Mouse (Mus musculus) heart, postnatal 10 days (tissue): ENCODE measurements around the gene Pcnt. TPM values are rescaled to one million over a fixed set of nuclear protein-coding genes. Genes with fewer than 3 reads are reported as not detected.

ENCODE experiments used
- DNase-seq, 2 experiments: peaks; one replicate each; pipeline ENCODE4 v3.0.0; 2021
- intact Hi-C: fragments of 180-260 bp; cut with DNase I; formaldehyde crosslinking; loops from one replicate; pipeline ENCODE4 v1.15.1; 2025
- total RNA-seq, 2 experiments: library from RNA; stranded (reverse); gene quantifications; 2 replicates each; pipeline ENCODE4 v1.2.3; 2021

Pcnt gene
- total RNA-seq, 2 experiments from 2014 or later, result 30.0 to 36.4 TPM

- intact Hi-C loops, result no loop called here
- peak; percentile 67 to 83 for DNase-seq
Observed at GRCm38 (mm10) chr10:76416811-76417210, 25.8 kb downstream of the Pcnt start.

DNA sequence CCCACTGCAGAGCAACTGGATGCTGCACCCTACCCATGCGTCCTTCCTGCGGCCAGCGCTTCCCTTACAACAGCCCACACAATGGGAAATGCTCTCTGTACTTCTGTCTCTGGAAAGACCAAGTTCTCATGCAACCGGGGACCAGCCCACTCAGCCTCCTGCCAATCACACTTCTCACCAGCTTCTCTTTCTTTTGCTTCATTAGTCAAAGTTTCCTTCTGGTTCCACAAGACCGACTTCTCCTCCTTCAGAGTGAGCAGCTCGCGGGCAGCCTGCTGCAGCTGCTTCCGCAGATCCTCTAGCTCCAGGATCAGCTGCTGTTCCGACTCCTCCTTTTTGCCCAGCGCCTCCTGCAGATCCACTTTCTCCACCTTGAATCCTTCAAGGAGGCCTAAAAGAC lies 34.1 kb downstream of the Pcnt start:
- intact Hi-C loops, result no loop called here
- DNase-seq, result no peak

DNA sequence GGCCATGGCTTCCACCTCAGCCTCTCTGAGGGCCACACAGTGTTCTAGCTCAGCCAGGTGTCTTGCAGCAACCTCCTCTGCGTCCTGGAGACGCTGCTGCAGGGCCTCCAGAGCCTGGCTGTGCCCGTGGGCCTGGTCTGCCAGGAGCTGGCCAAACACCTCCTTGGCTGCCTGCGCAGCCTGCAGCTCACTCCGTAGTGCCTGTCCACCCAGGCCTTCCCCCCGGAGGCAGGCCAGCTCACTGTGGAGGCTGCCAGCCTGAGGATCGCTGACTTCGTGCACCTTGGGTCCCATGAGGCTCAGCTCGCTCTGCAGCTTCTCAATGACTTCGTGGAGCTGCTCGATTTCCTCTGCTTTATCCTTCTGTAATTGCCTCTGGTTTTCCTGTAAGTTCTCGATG lies 50.0 kb downstream of the Pcnt start:
- DNase-seq, result no peak
- intact Hi-C loops, result no loop called here

DNA sequence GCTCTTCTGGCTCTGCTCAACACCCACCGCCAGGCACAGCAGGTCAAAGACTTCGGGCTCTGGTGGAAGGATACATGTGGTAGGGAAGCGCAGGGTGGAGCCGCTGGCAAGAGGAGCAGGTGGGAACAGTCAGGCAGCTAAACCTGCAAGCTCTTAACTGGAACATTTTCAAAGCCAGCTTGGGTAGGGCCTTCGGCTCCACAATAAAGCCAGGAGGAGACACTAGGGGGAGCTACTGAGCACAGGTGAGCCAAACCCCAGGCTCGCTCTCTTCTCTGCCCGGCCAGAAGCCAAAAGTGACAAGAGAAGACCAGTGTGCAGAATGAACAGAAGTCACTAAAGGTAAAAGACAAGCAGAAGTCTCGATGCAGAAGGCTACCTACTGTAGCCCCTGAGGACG lies 50.8 kb downstream of the Pcnt start:
- intact Hi-C loops, result no loop called here
- DNase-seq, result peak in 1 of 2 experiments; percentile 16

DNA sequence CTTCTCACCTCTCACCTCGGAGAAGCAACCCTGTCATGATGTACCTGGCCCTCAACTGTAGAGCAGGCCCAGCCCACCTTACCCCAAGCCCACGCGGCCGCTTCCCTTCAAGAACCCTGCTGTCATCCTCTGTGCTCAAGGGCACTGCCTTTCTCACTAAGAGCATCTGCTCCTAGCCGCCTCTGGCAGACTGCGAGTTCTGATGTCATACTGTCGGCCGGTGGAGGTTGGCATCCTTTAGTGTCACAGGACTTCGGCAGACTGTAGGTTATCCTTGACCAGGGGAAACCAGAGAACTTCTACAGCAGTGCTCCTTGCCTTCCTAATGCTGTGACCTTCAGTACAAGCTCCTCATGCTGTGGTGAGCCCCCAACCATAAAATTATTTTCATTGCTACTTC lies 51.4 kb downstream of the Pcnt start:
- intact Hi-C loops, result no loop called here
- DNase-seq, result no peak

- DNase-seq, result no peak
- intact Hi-C loops, result no loop called here
Observed at GRCm38 (mm10) chr10:76374981-76375380, 67.6 kb downstream of the Pcnt start.

- DNase-seq, result no peak
- intact Hi-C loops, result no loop called here
Observed at GRCm38 (mm10) chr10:76371736-76372135, 70.8 kb downstream of the Pcnt start.

DNA sequence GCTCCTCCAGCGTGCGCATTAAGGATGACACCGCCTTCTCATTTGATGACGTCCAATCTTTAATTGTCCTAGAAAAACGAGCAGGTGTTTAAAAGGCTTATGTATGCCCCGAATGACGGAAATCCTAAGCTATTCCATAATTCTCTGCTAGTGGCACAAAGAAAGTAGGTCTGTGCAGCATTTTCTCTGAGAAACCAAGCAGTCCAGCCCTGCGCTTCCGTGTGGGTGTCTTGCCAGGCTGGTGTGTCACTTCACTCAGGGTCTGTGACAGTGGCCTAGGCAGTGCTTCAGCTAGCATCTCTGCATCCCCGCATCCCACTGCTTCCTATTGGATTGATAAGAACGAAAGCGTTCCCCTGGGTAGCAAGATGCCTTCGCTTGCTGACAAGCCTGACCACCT lies 73.8 kb downstream of the Pcnt start:
- intact Hi-C loops, result no loop called here
- no peak for DNase-seq

DNA sequence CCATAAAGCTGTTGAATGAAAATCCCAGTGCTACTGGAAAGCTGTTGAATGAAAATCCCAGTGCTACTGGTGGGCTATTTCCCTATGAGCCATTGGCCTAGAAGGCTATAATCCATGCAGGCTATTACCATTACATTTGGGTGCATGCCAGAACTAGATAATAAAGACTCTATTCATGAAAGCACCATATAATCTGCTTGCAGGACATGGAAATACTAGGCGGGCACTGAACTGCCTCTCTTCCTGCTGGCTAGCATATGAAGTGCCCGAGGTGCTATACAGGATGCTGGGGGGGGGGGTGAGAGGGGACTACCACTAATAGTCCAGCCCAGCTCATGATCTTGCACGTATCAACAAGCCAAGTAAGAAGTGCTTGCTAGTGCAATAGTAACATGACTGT lies 79.4 kb downstream of the Pcnt start:
- no peak for DNase-seq
- intact Hi-C loops, result no loop called here

GRCm38 (mm10) chr10:76358468-76358867 lies 84.1 kb downstream of the Pcnt start:
- intact Hi-C loops, result no loop called here

GRCm38 (mm10) chr10:76357286-76357875 lies 85.2 kb downstream of the Pcnt start:
- no peak for DNase-seq
- intact Hi-C loops, result no loop called here

More at GRCm38 (mm10) chr10:76358468-76358867, 84.1 kb downstream of the Pcnt start:
- no peak for DNase-seq

GRCm38 (mm10) chr10:76354974-76355373 lies 87.6 kb downstream of the Pcnt start:
- intact Hi-C loops, result no loop called here
- DNase-seq, result no peak

GRCm38 (mm10) chr10:76353986-76354385 lies 88.6 kb downstream of the Pcnt start:
- intact Hi-C loops, result no loop called here
- DNase-seq, result no peak

DNA sequence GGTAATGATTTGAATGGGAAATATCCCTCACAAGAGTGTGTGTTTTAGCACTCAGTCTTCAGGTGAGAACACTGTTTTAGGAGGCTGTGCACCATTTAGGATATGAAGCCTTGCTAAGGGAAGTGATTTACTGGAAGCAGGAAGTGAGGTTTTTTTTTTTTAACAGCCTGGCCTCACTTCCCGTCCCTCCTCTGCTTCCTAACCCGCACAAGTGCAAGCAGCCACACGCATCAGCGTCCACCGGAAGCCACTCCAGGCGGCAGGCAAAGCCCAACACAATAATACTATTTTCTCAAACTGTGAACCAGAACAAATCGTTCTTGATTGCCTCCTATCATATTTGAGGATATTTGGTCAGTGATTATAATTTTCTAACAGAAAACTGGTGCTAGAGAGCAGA lies 90.6 kb downstream of the Pcnt start:
- intact Hi-C loops, result no loop called here
- peak in 1 of 2 experiments; percentile 21 for DNase-seq

DNA sequence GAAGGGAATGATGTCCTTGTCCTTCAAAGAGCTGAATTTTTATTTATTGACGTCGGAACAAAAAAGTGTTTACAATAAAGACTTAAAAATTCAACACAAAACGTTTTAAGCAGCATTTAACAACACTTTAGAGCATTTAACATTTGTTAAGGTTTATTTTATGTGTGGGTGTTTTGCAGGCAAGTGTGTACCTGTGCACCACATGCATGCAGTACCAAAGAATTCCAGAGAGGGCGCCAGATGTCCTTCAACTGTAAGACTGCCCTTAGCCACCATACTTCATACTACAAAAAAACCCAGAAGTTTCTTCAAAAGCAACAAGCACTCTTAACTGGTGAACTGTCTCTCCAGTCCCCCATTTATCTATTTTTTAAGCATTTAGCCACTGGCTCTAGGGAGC lies 96.0 kb downstream of the Pcnt start:
- peak; percentile 42 to 80 for DNase-seq
- intact Hi-C loops, result no loop called here

GRCm38 (mm10) chr10:76346043-76346491 lies 96.5 kb downstream of the Pcnt start:
- intact Hi-C loops, result no loop called here
- DNase-seq, result peak in 1 of 2 experiments; percentile 34

DNA sequence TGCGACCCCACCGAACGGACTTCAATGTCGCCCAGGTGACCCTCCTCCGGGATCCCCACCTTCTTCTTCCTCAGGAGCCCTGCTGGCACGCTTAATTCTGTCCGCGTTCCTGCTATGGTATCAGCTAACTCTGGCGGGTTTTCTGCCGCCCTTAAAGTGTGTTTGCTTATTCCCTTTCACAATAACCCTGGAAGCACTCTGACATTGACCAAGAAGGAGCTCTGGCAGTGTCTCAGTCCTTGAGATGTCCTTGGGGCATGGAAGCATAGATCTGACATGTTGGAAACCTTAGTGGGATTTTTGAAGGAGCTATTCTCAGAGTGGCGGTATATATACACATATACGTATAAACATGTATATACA lies 97.1 kb downstream of the Pcnt start:
- no peak for DNase-seq
- intact Hi-C loops, result no loop called here

- intact Hi-C loops, result no loop called here
Observed at GRCm38 (mm10) chr10:76344711-76345539, 97.7 kb downstream of the Pcnt start, which contains the start of gene Dip2a. Gene Dip2a (minus strand): TSS chr10:76345291.

GRCm38 (mm10) chr10:76334350-76334749 lies 108.2 kb downstream of the Pcnt start:
- intact Hi-C loops, result no loop called here
- no peak for DNase-seq

More at GRCm38 (mm10) chr10:76344711-76345539, 97.7 kb downstream of the Pcnt start, which contains the start of gene Dip2a:
- DNase-seq, result peak; percentile 97 to 98

GRCm38 (mm10) chr10:76332040-76332439 lies 110.5 kb downstream of the Pcnt start:
- intact Hi-C loops, result no loop called here
- no peak for DNase-seq

DNA sequence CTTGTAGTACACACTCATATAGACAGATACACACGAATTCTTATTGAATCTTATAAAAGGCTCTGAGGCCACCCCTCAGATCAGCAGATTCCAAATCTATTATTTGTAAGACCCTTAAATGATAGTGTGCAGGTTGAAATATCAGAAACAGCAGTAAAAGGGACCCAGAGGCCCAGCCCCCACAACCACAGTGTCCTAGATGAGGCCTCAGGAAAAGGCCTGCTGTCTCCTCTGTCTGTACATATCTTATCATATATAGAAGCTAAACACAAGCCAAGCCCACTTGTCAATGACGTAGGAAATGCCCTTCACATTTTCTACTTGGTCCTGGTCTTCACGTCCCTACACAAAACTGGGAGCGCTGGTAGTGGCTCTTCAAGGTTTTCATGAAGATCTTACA lies 113.5 kb downstream of the Pcnt start:
- DNase-seq, result no peak
- intact Hi-C loops, result no loop called here

DNA sequence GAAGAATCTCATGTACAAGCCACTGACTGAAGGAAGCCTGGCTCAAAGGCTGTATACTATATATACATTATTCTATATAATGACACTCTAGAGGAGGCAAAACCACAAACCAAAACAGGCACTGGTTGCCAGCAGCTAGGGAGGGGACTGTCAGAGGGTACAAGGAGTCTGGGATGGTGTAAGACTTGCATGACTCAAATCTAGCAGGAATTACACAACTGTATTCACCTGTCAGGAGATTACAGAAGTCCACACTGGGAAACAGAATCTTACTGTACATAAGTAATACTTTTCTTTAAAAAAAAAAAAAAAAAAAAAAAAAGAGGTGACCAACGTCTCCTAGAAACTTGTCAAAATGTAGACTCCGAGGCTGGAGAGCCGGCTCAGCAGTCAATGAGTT lies 114.0 kb downstream of the Pcnt start:
- intact Hi-C loops, result no loop called here
- no peak for DNase-seq
